Mouse (Mus musculus) kidney, postnatal 0 days (tissue): Measurements from ENCODE around the gene Akirin2. TPM values are rescaled to one million over a fixed set of nuclear protein-coding genes. Genes with fewer than 3 reads are reported as not detected.
A peak's percentile ranks its signal among the peaks of the same experiment; 100 is the strongest.

Experiments used
- ATAC-seq: fragments of 200-750 bp; cut with Nextera tagmentation; replicated peaks from 2 replicates; pipeline ENCODE4 v1.8.0; 2017; ENCODE audit warnings: low read depth, moderate number of reproducible peaks, moderate TSS enrichment, moderate library complexity; ENCODE audit not compliant: low FRiP score
- DNase-seq: peaks from one replicate; pipeline ENCODE4 v3.0.0-alpha.2; 2016; ENCODE audit warnings: low spot score
- H3K27ac ChIP-seq: fragments of 300-500 bp; sonication (generic); 2 replicates; pipeline ENCODE4 v1.5.1; 2014; ENCODE audit warnings: mild to moderate bottlenecking
- H3K27me3 ChIP-seq: fragments of 300-500 bp; sonication (generic); 2 replicates; pipeline ENCODE4 v1.6.1; 2014; ENCODE audit warnings: low read length, mixed read lengths; ENCODE audit not compliant: insufficient read depth
- H3K36me3 ChIP-seq: fragments of 300-500 bp; sonication (generic); 2 replicates; pipeline ENCODE4 v1.6.1; 2014; ENCODE audit warnings: low read length, mixed read lengths; ENCODE audit not compliant: insufficient read depth
- H3K4me1 ChIP-seq: fragments of 300-500 bp; sonication (generic); replicated peaks from 2 replicates; pipeline ENCODE4 v1.6.1; 2014; ENCODE audit warnings: antibody characterized with exemption, low read length, mixed read lengths; ENCODE audit not compliant: insufficient read depth
- H3K4me2 ChIP-seq: fragments of 300-500 bp; sonication (generic); 2 replicates; pipeline ENCODE4 v1.6.1; 2014; ENCODE audit warnings: mild to moderate bottlenecking, low read length, moderate library complexity, mixed read lengths
- H3K4me3 ChIP-seq: fragments of 300-500 bp; sonication (generic); replicated peaks from 2 replicates; pipeline ENCODE4 v1.5.1; 2014; ENCODE audit warnings: low read depth, low read length
- H3K9ac ChIP-seq: fragments of 300-500 bp; sonication (generic); 2 replicates; pipeline ENCODE4 v1.6.1; 2014; ENCODE audit warnings: low read depth, low read length
- H3K9me3 ChIP-seq: fragments of 300-500 bp; sonication (generic); replicated peaks from 2 replicates; pipeline ENCODE4 v1.6.1; 2016; ENCODE audit warnings: low read length, inconsistent platforms, mixed read lengths
- CTCF ChIP-seq: IDR thresholded peaks from 2 replicates; pipeline ENCODE4 v1.5.1; 2016; ENCODE audit warnings: antibody characterized with exemption, low read depth, mild to moderate bottlenecking, moderate library complexity
- WGBS: fragments of 180-500 bp; shearing (Covaris S2); extraction: QIAGEN DNeasy Blood & Tissue Kit; methylation state at CpG from one replicate; pipeline ENCODE4 v1.1.7; 2014; 5-methylcytosine and 5-hydroxymethylcytosine counted together
- polyA plus RNA-seq: library from polyadenylated mRNA; unstranded; fragments of >200 nt; fragmentation: Nextera tagmentation; extraction: Ambion mirVana; gene quantifications from 2 replicates; pipeline ENCODE4 v1.2.1, GENCODE M21; 2015

Gene Akirin2
- polyA plus RNA-seq, 1 experiment from 2014 or later, result 81.0 TPM

- WGBS, result 87% methylated on average over 6 of the region's 6 CpGs
- H3K36me3 ChIP-seq, result no peaks in the 10 kb centered on the region
- no peak for TF ChIP-seq CTCF
- no peak for ATAC-seq
- H3K4me2 ChIP-seq, result no peak overlapping the region
- no peak overlapping the region for H3K4me3 ChIP-seq
- H3K4me1 ChIP-seq, result no peaks in the 10 kb centered on the region
- no peaks in the 10 kb centered on the region for H3K27me3 ChIP-seq
- no peaks in the 10 kb centered on the region for H3K9me3 ChIP-seq
- H3K9ac ChIP-seq, result no peak overlapping the region
- no peak overlapping the region for H3K27ac ChIP-seq
- no peak for DNase-seq
Measured at GRCm38 (mm10) chr4:34529941-34530340, 20.8 kb upstream of the Akirin2 start.

GRCm38 (mm10) chr4:34549981-34550747, 573 bp upstream of the Akirin2 start:
- Histone ChIP-seq H3K4me2 (peak overlapping the region; percentile 62), H3K4me3 (peak overlapping the region; percentile 99), H3K27me3 (no peaks in the 10 kb centered on the region), H3K4me1 (0 out of 2 replicates have a peak, but pooled peaks cover 4% of the 10 kb centered on the region), H3K36me3 (no peaks in the 10 kb centered on the region), H3K27ac (peak overlapping the region; percentile 98), H3K9me3 (no peaks in the 10 kb centered on the region), H3K9ac (peak overlapping the region; percentile 99)
- TF ChIP-seq CTCF, result no peak
- 2% methylated on average over 38 of the region's 38 CpGs for WGBS
- ATAC-seq (peak; percentile 88), DNase-seq (peak; percentile 99)

DNA sequence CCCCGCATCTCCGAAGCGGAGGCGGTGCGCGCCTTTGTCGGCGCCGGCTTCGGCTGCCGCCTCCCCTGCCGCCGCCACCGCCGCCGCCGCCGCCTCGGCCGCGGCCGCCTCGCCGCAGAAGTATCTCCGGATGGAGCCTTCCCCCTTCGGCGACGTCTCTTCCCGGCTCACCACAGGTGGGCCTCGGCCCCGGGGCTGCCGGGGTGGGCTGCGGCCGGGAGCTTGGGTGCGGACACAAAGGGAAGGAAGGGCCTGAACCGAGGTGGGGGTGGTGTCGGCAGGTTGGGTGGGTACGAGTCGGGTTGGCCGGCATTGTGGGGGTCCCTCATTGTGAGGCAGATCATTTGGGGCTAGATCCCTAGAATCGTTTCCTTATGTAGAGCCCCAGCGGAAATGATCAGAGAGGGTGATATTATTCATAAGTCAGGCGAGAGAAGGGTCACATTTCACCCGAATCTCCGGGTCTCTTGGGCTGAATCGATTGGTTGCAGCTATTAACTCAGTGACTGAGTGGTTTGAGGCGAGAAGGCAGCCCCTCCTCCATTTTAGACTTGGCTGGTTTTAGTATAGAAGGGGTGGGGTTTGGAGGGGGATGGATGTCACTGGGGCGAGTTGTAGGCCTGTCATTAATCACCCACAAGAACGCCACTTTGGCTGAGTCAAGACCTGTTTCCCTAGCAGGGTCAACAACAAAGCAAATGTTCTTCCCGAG, 517 bp downstream of the Akirin2 start:
- TF ChIP-seq CTCF, result no peak
- H3K9ac ChIP-seq, result peak overlapping the region; percentile 99
- H3K4me3 ChIP-seq, result peak overlapping the region; percentile 99
- under 1% methylated on average over 49 of the region's 50 CpGs for WGBS
- no peaks in the 10 kb centered on the region for H3K36me3 ChIP-seq
- no peaks in the 10 kb centered on the region for H3K27me3 ChIP-seq
- H3K27ac ChIP-seq, result peak overlapping the region; percentile 98
- ATAC-seq (peak; percentile 85), DNase-seq (peak; percentile 97)
- H3K4me1 ChIP-seq, result peaks cover 10% of the 10 kb centered on the region; the same call in 1 of the 2 replicates
- H3K9me3 ChIP-seq, result no peaks in the 10 kb centered on the region
- H3K4me2 ChIP-seq, result peak overlapping the region; percentile 61

DNA sequence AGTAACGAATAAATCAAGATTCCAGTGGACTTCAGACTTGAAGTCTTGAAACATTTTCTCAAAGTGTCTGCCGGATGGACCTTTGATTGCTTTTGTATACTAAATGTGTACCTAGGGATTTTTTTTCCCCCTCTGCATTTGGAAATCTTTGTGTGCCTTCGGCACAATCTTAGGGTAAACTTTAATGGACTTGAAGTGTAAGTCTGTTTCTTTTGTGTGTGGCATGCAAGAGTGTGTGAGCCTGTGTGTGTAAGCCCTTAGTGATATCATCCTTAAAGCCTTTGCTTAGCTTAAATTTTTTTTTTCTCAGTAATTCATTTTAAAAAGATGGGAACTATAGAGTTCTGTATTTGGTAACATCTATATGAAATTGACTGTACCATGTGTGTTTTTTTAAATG, 1.2 kb downstream of the Akirin2 start:
- H3K9ac ChIP-seq, result peak overlapping the region; percentile 99; the same call in 1 of the 2 replicates
- peak overlapping the region; percentile 61 for H3K4me2 ChIP-seq
- peak; percentile 15 for DNase-seq
- WGBS, result 2% methylated on average over 3 of the region's 3 CpGs
- peak overlapping the region; percentile 98; the same call in 1 of the 2 replicates for H3K27ac ChIP-seq
- no peak for TF ChIP-seq CTCF
- H3K9me3 ChIP-seq, result no peaks in the 10 kb centered on the region
- no peaks in the 10 kb centered on the region for H3K36me3 ChIP-seq
- H3K4me1 ChIP-seq, result peaks cover 12% of the 10 kb centered on the region; the same call in 1 of the 2 replicates
- no peak for ATAC-seq
- peak overlapping the region; percentile 99 for H3K4me3 ChIP-seq
- no peaks in the 10 kb centered on the region for H3K27me3 ChIP-seq

DNA sequence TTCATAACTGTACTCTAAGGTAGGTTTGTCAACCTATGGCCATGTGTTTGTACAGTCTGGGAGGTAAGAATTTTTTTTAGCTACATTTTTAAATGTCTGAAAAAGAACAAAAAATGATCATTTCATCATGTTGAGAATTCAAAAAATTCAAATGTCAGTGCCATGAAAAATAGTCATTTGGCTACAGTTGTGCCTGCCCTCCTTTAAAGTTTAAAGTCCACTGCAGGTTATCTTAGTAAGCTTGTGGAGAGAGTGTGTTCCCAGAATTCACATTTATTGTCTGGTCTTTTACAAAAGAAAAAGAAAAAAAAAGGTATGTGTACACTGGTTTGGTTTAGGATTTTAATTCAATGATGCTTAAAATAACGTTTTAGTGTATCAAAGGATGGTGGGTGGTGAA, 3.9 kb downstream of the Akirin2 start:
- Histone ChIP-seq H3K27ac (no peak overlapping the region), H3K4me3 (no peak overlapping the region), H3K9me3 (no peaks in the 10 kb centered on the region), H3K4me2 (no peak overlapping the region), H3K4me1 (peaks cover 19% of the 10 kb centered on the region; the same call in 1 of the 2 replicates), H3K27me3 (no peaks in the 10 kb centered on the region), H3K9ac (no peak overlapping the region), H3K36me3 (no peaks in the 10 kb centered on the region)
- ATAC-seq (no peak), DNase-seq (no peak)
- WGBS, result 31% methylated on average over 1 of the region's 1 CpGs
- TF ChIP-seq CTCF, result no peak

DNA sequence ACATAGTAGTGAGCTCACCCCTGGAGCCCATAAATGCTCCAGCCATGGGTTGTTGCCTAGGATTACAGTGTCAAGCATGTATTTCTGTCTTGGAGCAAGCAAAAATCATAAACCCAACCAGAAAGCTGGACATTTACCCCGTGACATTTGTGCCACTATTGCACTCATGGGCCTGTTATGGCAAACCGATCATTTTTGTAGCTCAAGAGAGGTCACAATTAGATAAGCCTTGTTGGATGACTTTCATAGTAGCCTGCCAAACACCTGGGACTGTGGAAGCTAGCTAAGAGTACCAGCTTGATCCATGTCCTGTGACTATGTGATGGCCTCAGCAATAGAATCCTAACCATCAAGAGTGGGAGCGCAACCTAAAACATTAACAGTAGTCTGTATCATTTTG, 4.9 kb downstream of the Akirin2 start:
- H3K9me3 ChIP-seq, result no peaks in the 10 kb centered on the region
- no peak for TF ChIP-seq CTCF
- no peak overlapping the region for H3K9ac ChIP-seq
- ATAC-seq (no peak), DNase-seq (no peak)
- 96% methylated on average over 3 of the region's 3 CpGs for WGBS
- H3K4me2 ChIP-seq, result no peak overlapping the region
- no peak overlapping the region for H3K4me3 ChIP-seq
- no peak overlapping the region for H3K27ac ChIP-seq
- H3K4me1 ChIP-seq, result peaks cover 19% of the 10 kb centered on the region; the same call in 1 of the 2 replicates
- no peaks in the 10 kb centered on the region for H3K36me3 ChIP-seq
- H3K27me3 ChIP-seq, result no peaks in the 10 kb centered on the region
